Mouse (Mus musculus): ENCODE results near the gene Nfix.
"Not testable (repeated sequence)": the region's sequence is repeated elsewhere in the genome, so short reads cannot be mapped to it uniquely, and the experiment has no call there.

Nfix gene

DNA sequence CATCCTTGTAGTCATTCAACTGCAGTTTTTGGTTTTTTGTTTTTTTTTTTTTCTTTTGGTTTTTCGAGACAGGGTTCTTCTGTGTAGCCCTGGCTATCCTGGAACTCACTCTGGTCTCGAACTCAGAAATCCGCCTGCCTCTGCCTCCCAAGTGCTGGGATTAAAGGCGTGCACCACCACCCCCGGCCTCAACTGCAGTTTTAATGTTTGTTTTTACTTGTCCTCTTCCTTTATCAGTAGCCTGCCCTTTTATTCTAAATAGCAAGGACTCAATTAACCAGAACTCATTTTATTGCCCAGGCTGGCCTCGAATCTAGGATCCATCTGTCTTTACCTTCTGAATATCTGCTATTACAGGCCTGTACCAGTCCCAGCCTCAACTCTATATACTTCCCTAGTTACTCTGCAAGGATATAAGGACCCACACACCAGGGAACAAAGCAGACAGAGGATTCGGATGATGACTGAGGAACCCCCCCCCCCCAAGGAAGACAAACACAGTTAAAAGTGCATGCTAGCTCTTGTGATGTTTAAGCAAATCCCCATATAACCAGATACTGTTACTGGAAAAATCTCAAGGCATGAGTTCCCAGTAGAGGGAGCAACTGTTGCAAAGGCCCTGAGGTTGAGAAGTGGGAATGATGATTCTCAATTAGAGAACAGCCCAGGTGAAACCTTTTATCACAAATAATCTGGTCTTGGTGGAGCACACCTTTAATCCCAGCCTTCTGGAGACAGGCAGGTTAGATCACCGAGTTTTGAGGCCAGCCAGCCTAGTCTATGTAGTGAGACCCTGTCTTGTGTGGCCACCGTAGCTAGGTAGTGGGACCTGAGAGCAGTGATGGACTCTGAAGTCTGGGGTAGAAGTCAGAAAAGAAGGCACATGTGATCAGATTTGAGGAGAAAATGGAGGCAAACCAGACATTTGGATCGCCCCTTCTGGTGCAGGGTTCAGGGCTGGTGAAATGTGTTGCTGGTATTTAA is 32.9 kb upstream of the Nfix start:
- no peak for DNase-seq (ENCODE audit: low spot score)

DNA sequence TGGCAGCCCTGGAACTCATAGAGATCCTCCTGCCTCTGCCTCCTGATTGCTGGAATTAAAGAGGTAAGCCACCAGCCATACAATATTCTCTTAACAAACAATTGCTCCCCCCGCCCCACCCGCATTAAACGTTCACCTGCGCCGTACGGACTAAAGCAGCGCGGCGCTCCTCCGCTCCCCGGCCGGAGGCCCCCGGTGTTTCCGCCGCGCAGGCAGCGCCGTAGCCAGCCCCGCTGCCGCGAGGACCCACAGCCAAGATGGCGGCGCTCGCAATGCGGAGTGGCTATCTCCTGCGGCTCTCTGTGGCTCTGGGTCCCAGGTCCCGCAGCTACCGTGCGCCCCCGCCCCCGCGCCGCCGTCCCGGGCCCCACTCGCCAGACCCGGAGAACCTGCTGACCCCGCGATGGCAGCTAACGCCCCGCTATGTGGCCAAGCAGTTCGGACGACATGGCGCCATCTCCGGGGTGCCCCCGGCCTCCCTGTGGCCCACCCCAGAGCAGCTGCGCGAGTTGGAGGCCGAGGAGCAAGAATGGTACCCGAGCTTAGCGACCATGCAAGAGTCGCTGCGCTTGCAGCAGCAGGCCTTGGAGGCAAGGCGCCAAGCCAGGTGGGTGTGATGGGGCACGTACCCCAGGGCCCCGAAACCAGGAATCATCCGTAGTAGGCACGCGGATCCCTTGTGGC is 32.0 kb upstream of the Nfix start:
- DNase-seq (ENCODE audit: low spot score), result peak; percentile 72

DNA sequence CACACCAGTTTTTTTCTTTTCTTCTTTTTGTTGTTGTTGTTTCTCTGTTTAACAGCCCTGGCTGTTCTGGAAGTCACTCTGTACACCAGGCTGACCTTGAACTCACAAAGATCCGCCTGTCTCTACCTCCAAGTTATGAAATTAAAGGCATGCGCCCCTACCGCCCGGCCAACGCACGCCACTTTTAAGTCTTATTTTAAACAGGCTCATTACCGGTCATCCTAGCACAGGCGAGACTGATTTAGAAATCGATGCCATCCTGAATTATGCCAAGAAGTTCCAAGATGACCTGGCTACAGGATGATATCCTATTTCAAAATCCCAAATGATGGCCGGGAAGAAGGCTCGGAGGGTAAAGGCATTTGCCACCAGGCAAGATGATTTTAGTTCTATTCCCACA is 31.3 kb upstream of the Nfix start, which contains the start of gene Gadd45gip1:
TSS of gene Gadd45gip1 (plus strand) at position 33 of the 400 bp plus-strand sequence.
- DNase-seq (ENCODE audit: low spot score), result no peak

DNA sequence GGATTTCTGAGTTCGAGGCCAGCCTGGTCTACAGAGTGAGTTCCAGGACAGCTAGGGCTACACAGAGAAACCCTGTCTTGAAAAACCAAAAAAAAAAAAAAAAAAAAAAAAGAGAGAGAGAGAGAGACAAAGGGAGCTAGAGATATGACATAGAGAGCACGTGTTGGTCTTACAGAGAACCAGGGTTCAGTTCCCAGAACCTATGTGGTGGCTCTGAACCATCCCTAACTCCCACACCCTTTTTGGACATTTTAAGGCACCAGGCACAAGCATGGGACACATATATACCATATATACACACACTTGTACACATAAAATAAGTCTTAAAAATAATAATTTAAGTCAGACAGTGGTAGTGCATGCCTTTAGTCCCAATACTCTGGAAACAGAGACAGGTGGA is 26.4 kb upstream of the Nfix start:
- DNase-seq (ENCODE audit: low spot score), result not testable (repeated sequence)

DNA sequence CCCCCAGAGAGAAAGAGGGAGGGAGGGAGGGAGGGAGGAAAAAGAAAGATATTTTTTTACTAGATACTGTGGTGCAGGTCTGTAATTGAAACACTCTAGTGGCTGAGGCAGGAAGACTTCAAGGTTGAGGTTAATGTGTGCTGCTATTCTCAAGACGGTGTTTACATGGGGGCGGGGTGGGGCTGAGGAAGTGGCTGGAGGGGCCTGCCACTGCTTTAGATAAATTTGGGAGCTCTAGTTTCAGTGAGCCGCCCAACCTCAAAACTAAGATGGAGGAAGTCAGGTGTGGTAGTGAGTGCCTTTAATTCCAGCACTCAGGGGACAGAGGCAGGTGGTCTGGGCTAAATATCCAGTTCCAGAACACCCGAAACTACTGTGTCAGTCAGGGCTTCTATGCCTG is 25.5 kb upstream of the Nfix start:
- DNase-seq (ENCODE audit: low spot score), result no peak

DNA sequence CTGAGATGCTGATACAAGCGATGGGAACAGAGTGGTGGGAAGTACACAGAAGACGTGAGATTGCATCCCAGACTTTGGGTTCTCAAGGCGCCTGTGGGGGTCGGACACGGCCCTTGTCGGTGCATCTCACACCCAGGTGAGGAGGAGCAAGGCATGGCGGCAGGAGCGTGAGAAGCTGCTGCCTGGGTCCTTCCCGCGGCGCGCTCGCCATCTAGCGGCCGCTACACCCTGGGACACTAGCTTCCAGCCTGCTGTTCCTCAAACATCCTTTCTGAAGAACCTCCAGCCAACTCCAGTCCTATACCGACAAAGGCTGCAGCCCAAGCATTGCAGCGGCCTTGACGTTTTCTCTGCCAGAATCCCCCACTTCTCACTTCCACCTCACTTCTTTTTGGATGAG is 23.5 kb upstream of the Nfix start:
- peak; percentile 66 for DNase-seq (ENCODE audit: low spot score)

DNA sequence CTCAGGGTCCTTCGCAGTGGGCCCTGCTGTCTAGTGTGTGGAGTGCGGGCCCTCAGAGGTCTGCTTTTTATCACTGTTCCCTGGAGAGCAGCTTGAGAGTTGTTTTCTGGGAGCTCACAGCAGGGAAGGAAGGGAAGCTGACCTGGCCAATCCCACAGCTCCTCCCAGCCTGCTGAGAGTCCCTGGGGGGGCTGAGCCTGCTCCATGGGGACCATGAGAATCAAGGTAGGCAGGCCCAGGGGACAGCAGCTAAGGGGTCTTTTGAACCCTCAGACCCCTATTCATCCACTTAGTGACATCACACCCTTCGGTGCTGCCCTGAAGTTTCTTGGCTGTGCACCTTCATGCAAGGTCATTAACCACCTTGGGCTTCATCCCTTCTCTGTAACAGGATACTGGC is 22.6 kb upstream of the Nfix start, which contains the start of gene Dand5:
TSS of gene Dand5 (minus strand) at position 101 of the 400 bp plus-strand sequence.
- DNase-seq (ENCODE audit: low spot score), result no peak

DNA sequence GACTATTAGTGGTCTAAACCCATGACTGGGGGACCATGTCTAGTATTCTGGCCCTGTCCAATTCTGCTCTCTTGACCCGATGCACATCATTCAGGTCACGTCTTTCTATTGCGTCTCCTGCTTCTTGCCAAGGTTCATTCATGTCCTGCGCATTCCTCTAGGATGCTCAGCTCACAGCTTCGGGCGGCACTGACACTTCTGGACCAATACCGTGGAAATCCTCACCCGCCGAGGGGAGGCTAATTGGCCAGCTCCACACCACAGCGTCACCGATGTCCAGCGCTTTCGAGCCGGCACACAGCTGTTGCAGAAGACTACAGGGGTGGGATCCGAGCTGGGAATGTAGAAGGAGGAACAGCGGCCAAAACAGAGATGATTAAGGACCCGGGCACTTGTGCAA is 16.0 kb upstream of the Nfix start:
- no peak for DNase-seq (ENCODE audit: low spot score)

DNA sequence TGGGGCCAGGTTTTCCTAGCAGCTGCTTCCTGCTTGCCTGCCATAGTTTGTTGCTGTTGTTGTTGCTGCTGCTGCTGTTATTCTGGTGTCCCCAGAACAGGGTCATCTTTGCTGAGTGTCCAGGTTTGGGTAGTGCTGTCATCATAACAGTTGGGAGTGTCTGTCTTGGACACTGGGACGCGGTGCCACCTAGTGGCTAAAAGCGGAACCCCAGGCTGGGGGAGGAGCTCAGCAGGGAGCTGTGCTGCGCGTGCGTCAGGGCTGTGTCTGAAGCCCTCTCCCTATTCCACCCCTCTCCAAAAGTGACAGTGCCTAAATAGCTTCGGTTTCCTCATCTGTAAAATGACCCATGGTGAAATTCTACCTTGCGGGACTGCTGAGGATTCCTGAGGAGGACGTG is 15.4 kb upstream of the Nfix start:
- DNase-seq (ENCODE audit: low spot score), result peak; percentile 96

DNA sequence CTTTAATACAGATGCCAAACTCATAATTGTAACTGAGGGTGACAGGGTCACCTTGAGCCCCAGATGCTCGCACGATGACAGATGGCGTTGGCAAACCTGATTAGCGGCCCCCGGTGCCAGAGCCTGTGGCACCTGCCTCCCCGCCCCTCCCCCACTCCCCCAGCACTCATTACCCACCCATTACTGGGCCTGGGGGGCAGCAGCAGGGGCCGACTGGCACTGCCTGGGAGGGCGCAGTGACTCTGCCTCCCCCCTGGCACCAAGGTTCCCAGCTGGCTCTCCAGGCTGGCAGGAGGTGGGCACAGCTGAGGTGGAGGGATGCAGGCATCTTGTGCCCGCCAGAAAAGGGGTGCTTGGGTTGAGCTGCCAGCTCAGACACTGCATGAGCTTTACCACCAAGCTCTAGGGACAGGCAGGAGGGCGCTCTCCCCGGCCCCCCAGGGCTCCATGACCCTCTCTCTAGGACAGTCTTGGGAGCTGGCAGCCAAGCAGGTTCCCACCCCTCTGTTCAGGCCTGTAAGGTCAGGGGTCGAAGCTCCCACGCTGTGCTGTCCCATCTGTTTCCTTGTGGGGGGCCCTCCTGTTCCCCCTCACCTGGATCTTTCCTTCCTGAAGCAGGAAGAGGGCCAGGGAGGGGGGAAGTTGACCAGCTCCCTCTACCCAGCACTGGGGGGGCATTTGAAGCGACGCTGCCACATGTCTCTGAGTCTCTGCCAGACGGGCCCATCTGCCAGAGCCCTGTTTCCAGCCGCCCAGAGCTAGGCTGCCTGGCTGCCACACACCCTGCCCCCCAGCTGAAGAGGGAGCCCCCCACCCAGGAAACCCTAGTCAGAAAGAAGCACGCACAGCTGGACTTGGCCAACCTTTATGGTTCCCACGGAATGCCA is 14.7 kb upstream of the Nfix start:
- DNase-seq (ENCODE audit: low spot score), result no peak

DNA sequence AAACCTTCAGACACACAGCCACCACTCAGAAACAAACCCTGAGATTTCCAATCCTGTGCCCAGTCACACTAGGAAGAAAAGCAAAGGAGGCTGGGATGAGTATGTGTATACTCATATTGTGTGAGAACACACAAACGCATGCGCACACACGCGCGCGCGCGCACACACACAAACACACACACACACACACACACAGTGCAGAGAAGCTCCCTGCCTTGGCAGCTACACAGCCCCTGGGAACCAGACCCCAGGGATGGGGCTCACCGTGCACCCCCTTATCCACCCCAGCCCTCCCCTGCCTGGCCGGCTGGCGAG is 14.1 kb upstream of the Nfix start:
- DNase-seq (ENCODE audit: low spot score), result no peak

DNA sequence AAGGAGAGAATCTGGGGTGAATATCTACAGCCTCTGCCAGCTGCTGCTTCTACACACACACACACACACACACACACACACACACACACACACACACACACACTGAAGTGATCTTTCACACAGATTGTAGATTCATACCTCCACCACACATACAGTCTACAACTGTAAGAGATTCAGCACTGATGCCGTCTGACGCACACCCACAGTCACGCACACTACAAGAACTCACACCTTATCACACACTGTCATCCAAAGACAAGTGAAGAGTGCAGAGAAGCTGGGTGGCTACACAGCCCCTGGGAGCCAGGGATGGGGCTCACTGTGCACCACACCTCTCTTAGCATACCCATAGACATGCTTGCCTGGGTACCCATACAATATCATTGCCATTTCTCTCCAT is 13.7 kb upstream of the Nfix start:
- DNase-seq (ENCODE audit: low spot score), result no peak

DNA sequence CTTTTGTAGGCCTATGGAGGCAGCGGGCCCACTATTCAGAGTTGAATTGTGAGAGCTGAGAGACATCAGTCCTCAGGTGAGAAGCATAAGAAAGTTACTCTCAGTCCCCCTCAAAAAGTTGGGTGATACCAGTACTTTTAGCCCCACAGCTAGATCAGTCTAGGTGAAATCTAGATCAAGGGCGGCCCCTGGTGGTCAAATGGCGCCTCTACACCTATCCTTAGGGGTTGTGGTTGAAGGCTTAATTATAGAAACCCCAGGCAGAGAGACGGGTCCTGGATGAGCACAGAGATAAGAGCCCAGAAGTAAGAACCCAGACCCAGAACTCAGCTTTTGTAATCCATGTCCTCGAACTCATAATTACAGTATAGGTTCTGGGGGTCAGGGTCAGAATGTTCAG is 12.9 kb upstream of the Nfix start:
- DNase-seq (ENCODE audit: low spot score), result peak; percentile 87

DNA sequence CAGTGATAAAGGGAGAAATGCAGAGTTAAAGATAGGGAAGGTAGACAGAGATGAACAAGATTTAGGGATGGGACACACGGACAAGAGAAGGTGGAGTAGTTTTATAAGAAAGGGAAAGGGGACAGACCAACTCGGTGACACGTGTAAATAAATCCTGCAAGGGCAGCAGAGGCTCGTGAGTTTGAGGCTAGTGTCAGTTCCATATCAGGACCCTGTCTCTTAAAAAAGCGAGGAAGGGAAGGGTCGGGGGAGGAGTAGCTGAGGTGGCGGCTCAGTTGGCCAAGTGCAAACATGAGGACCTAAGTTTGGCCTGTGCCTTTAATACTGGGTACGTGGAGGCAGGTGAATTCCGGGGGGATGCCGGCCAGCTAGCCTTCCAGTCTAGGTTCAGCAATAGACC is 11.2 kb upstream of the Nfix start:
- no peak for DNase-seq (ENCODE audit: low spot score)

DNA sequence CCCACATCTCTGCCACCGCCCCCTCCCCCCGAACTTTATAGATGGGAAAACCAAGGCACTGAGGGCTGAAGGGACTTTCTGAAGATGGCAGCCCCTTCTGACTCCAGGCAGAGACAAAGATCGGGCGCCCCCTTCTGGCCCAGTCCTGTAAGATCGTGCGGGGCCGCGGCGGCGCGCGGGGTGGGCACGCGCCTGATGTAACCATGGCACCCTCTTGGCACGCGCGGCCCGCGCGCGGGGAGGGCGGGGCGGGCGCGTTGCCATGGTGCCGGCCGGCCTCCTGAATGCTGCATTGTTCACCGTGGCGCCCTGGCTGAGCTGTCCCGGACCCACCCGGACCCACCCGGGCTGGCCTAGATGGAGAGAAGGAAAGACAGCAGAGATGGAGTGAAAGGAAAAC is 10.8 kb upstream of the Nfix start:
- DNase-seq (ENCODE audit: low spot score), result peak; percentile 98

DNA sequence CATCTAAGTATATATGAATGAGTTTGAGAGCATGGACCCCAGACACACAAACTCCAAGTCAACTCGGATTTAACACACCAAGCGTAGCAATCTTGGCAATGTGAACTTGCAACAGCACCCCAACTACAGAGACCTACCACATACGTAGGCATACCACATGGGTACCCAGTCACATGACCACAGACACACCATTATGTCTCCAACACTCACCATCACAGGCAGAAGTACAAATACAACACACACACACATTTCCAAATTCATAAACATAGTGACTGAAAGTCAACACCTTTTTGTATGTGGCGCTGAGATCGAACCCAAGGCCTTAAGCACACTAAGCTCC is 9.8 kb upstream of the Nfix start:
- DNase-seq (ENCODE audit: low spot score), result no peak

DNA sequence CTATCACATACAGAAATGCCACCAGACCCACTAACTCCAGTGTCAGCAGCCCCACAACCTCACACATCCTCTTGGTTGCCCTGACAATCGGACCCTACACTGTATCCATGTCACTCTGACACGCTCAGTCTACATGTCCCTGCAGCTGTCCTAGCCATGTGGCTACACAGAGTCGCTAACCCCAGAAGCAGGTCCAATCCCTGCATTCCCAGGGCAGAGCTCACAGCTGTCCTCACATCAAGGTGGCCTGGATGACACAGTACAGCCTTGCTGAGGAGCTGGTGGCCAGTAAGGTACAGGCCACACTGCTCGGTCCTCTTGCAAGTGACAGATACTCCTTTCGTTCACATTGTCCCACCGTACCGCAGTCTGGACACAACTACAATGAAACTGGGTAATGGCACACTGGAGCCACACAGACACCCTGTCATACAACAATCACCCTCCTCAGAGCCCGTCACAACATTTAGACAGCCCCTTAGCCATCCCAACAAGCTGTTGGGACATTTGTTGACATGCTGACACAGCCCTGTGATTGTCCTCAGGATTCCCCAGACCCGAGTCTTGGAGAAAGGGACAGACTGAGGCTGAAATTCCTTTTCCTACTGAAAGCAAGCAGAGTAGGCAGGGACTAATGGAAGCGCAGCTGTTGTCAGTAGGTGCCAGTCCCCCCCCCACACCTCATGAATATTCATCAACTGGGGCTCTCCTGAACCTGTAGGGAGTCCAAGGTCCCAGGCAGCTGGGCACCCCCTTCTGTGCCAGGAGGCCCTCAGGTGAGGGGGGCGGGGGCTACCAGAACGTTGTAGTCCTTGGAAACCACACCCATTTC is 9.2 kb upstream of the Nfix start:
- DNase-seq (ENCODE audit: low spot score), result no peak

DNA sequence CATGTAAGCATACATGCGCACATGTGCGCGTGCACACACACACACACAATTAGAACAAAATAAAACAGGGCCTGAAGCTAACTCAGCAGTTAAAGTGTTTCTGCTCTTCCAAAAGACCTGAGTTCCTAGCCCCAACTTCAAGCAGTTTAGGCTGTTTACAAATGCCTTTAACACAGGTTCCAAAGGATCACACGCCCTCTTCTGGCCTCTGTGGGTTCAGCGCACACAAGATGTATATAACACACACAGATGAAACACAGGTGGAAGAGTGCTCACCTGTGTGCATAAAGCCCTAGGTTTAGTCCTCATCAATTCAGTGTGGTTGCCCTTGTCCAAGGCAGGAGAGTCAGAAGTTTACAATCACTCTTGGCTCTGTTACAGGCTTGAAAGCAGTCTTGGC is 5.9 kb upstream of the Nfix start:
- DNase-seq (ENCODE audit: low spot score), result no peak

DNA sequence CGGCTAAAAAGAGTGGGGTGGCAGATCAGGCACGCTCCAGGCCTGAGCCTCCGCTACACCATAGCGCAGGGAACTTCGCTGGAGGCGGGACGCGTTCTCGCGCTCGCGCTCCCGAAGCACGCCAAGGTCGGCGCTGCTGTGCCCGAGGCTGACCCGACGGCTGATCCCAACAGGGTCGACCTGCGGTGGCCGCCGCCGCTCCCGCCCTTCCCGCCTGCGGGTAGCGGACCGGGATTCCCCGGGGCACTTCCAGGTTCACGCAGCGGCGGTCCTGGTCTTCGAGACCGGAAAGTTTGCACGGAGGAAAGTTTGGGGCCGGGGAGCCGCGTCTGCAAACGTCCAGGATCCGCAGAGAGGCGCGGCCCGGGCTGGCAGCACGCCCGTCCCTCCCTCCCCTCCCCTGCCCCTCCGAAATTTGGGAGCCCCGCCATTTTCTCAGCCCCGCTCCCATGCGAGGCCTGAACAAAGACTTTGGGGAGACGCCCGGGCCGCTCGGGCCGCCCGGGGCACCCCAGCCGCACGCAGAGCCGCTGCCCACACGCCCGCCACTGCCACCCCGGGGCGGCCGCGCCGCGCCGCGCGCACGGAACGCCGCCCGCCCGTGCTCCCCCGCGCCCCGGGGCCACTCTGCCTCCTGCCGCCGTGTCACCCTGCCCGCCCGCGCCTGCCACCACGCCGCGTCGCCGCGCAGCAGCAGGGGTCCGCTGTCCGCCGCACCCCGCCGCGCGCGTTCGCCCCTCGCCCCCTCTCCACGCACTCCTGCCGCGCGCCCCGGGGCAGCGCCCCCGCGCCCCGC is 810 bp downstream of the Nfix start:
- DNase-seq (ENCODE audit: low spot score), result peak; percentile 54

DNA sequence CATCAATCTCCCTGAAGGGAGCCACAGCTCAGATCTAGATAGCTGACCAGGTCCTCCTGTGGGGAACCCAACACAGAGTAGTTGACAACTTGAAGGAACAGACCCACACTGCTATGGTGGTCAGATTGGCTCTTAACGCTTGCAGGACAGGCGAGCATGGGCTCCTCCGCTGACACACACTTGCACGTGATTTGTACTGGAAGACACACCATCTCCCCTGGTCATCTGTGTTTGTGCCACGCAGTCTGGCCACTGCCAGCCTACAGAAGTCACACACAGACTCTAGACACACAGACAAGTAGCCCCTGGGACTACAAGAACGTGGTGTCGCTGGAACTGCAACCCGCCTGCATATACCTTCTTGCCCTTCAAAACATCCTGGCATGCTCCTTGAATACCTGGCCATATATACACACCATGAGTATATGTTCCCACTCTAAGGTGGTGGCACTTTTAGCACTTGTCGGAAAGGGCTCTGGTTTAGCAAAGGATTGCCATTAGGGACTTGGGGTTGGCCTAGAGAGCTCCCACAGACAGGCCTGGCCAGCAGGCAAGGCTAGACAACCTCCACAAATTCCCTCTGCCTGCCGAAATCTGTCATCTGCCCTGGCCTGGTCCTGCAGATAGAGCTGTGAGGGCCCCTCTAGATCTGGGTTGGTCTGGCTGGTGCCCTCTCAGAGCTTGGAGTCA is 1.6 kb downstream of the Nfix start:
- DNase-seq (ENCODE audit: low spot score), result no peak
